Mouse (Mus musculus) forebrain, postnatal 0 days (tissue): ENCODE measurements around the gene Pou6f2. TPM values are rescaled to one million over a fixed set of nuclear protein-coding genes. Genes with fewer than 3 reads are reported as not detected.

Experiments used
- ATAC-seq: fragments of 200-750 bp; cut with Nextera tagmentation; 2 replicates; pipeline ENCODE4 v1.8.0; 2017; ENCODE audit warnings: mild to moderate bottlenecking, moderate library complexity
- DNase-seq: peaks from one replicate; pipeline ENCODE4 v3.0.0-alpha.2; 2015
- H3K27ac ChIP-seq: fragments of 300-500 bp; sonication (generic); 2 replicates; pipeline ENCODE4 v1.5.1; 2014; ENCODE audit warnings: low read depth, mild to moderate bottlenecking, antibody characterized with exemption, low read length, moderate library complexity, mixed read lengths
- H3K27me3 ChIP-seq: fragments of 300-500 bp; sonication (generic); 2 replicates; pipeline ENCODE4 v1.6.1; 2014; ENCODE audit warnings: mild to moderate bottlenecking, low read length, mixed read lengths; ENCODE audit not compliant: insufficient read depth
- H3K36me3 ChIP-seq: fragments of 300-500 bp; sonication (generic); 2 replicates; pipeline ENCODE4 v1.6.1; 2014; ENCODE audit warnings: mild to moderate bottlenecking, moderate library complexity; ENCODE audit not compliant: insufficient read depth
- H3K4me1 ChIP-seq: fragments of 300-500 bp; sonication (generic); 2 replicates; pipeline ENCODE4 v1.6.1; 2014; ENCODE audit warnings: antibody characterized with exemption; ENCODE audit not compliant: insufficient read depth
- H3K4me2 ChIP-seq: fragments of 300-500 bp; sonication (generic); 2 replicates; pipeline ENCODE4 v1.6.1; 2014; ENCODE audit warnings: low read depth, mild to moderate bottlenecking, moderate library complexity
- H3K4me3 ChIP-seq: fragments of 300-500 bp; sonication (generic); 2 replicates; pipeline ENCODE4 v1.5.1; 2014; ENCODE audit warnings: low read depth, low read length, mixed read lengths
- H3K9ac ChIP-seq: fragments of 300-500 bp; sonication (generic); 2 replicates; pipeline ENCODE4 v1.6.1; 2014; ENCODE audit warnings: mild to moderate bottlenecking
- H3K9me3 ChIP-seq: fragments of 300-500 bp; sonication (generic); 2 replicates; pipeline ENCODE4 v1.6.1; 2016; ENCODE audit warnings: low read length
- CTCF ChIP-seq: sonication (generic); IDR thresholded peaks from 2 replicates; pipeline ENCODE4 v1.5.1; 2016; ENCODE audit warnings: antibody characterized with exemption, control low read depth, low read depth
- WGBS: fragments of 180-500 bp; shearing (Covaris S2); extraction: QIAGEN DNeasy Blood & Tissue Kit; methylation state at CpG from one replicate; pipeline ENCODE4 v1.1.7; 2014; 5-methylcytosine and 5-hydroxymethylcytosine counted together
- polyA plus RNA-seq: library from polyadenylated mRNA; unstranded; fragments of >200 nt; fragmentation: Nextera tagmentation; extraction: Ambion mirVana; gene quantifications from 2 replicates; pipeline ENCODE4 v1.2.1, GENCODE M21; 2015
- total RNA-seq: library from RNA; depleted of rRNA; stranded (reverse); fragments of >200 nt; gene quantifications from 2 replicates; pipeline ENCODE4 v1.2.3, GENCODE M21; 2014

The Pou6f2 gene
- total and polyA plus RNA-seq, 2 experiments from 2014 or later: 2.4 to 9.7 TPM

DNA sequence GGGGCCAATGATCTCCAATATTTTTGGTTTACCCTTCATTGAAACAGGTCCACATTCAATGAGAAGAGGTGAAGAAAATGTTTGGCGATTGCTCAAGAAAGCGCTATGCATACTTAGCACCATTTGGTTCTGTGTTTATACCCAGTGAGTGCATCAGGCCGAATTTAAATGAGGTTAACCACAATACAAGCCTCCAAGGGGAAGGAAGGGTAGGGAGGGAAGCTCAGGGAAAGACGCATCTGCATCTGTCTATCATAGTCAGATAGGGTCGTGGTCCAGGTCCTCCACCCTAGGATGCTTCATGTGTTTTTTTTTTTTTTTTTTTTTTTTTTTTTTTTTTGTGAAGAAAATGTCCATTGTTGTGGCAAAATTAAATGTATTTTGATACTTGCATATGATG is 236.9 kb downstream of the Pou6f2 start:
- no peak for ATAC-seq
- Histone ChIP-seq H3K4me1 (no peaks in the 10 kb centered on the region), H3K36me3 (no peaks in the 10 kb centered on the region), H3K4me2 (no peak overlapping the region), H3K27me3 (no peaks in the 10 kb centered on the region), H3K27ac (no peak overlapping the region), H3K4me3 (no peak overlapping the region), H3K9me3 (no peaks in the 10 kb centered on the region), H3K9ac (no peak overlapping the region)
- DNase-seq: no peak
- TF ChIP-seq CTCF: no peak
- 51% methylated on average over 5 of the region's 5 CpGs for WGBS

- no peak for DNase-seq
- Histone ChIP-seq H3K9ac (no peak overlapping the region), H3K9me3 (no peaks in the 10 kb centered on the region), H3K4me2 (no peak overlapping the region), H3K4me1 (no peaks in the 10 kb centered on the region), H3K27me3 (no peaks in the 10 kb centered on the region), H3K4me3 (no peak overlapping the region), H3K27ac (no peak overlapping the region), H3K36me3 (no peaks in the 10 kb centered on the region)
- ATAC-seq: peak; percentile 79
- TF ChIP-seq CTCF: no peak
- WGBS: 66% methylated on average over 6 of the region's 6 CpGs
Measured at GRCm38 (mm10) chr13:18153949-18154582, 243.4 kb downstream of the Pou6f2 start.

DNA sequence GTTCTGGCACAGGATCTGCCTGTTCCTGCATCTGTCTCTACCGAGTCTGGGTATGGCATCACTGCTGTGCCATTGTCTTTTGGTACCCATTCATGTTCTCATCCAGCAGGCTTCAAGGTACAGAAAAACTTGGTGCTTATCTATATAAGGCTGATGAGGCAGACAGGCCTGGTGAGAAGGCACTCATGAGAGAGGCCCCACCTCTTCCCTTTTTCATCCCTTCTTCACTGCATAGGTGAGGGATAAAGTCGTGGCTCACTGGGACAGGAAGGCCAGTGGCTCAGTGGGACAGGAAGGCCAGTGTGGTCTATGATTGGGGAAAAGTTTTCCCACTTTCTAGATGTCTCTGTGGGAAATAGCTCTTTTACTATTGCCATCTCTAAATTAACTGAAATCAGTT is 263.8 kb downstream of the Pou6f2 start:
- 65% methylated on average over 2 of the region's 2 CpGs for WGBS
- H3K4me1 ChIP-seq: no peaks in the 10 kb centered on the region
- no peak overlapping the region for H3K9ac ChIP-seq
- no peak overlapping the region for H3K4me2 ChIP-seq
- no peaks in the 10 kb centered on the region for H3K36me3 ChIP-seq
- ATAC-seq (no peak), DNase-seq (no peak)
- no peak for TF ChIP-seq CTCF
- no peak overlapping the region for H3K27ac ChIP-seq
- H3K27me3 ChIP-seq: no peaks in the 10 kb centered on the region
- no peaks in the 10 kb centered on the region for H3K9me3 ChIP-seq
- H3K4me3 ChIP-seq: no peak overlapping the region

- H3K4me1 ChIP-seq: no peaks in the 10 kb centered on the region
- ATAC-seq (no peak), DNase-seq (no peak)
- no peak overlapping the region for H3K9ac ChIP-seq
- H3K27me3 ChIP-seq: no peaks in the 10 kb centered on the region
- WGBS: 78% methylated on average over 5 of the region's 5 CpGs
- no peak overlapping the region for H3K4me2 ChIP-seq
- H3K36me3 ChIP-seq: no peaks in the 10 kb centered on the region
- H3K27ac ChIP-seq: no peak overlapping the region
- no peak overlapping the region for H3K4me3 ChIP-seq
- H3K9me3 ChIP-seq: no peaks in the 10 kb centered on the region
- TF ChIP-seq CTCF: no peak
Measured at GRCm38 (mm10) chr13:18133193-18133592, 264.3 kb downstream of the Pou6f2 start.

GRCm38 (mm10) chr13:18131324-18131723 is 266.2 kb downstream of the Pou6f2 start:
- Histone ChIP-seq H3K9ac (no peak overlapping the region), H3K4me3 (no peak overlapping the region), H3K9me3 (no peaks in the 10 kb centered on the region), H3K27me3 (no peaks in the 10 kb centered on the region), H3K27ac (no peak overlapping the region), H3K4me2 (no peak overlapping the region), H3K36me3 (no peaks in the 10 kb centered on the region), H3K4me1 (no peaks in the 10 kb centered on the region)
- DNase-seq: no peak
- TF ChIP-seq CTCF: no peak
- 0 out of 2 replicates have a peak, but pooled peaks have one; percentile 38 for ATAC-seq

DNA sequence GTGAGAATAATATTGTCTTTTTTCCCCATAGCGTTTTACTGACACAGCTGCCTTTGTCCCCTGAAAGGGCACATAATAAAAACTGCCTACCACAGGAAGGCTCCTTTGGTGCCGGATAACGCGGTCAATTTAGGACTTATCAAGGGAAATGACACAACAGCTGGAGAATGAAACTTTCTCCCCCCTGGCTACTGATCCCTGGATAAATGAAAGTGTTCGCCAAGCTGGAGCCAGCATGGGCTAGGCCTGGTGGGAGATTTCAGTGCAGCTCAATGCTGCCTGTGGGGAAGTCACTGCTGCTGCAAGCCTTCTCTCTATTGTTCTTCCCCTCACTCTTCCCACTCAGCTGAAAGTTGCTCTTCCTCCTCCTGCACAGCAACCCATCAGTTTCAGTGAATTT is 267.8 kb downstream of the Pou6f2 start:
- no peak for ATAC-seq
- 13% methylated on average over 5 of the region's 5 CpGs for WGBS
- H3K9me3 ChIP-seq: no peaks in the 10 kb centered on the region

DNA sequence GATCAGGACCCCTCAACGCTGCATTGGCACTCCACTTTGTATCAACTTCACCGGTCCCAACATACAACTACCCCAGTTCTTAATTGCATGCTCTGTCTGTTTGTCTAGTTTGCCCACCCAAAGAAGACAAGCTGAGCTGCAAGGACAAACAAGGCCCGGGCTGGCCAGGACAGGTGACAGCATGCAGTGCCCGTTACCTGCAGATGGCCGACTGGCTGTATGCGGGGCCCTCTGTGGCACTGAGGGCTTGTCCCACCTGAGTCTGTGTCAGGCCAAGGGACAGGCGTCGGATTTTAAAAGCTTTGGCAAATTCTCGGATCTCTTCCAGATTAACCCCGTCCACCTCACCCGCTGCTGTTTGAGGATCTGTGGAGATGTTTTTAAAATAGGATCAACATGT is 268.7 kb downstream of the Pou6f2 start:
- WGBS: 76% methylated on average over 11 of the region's 11 CpGs
- Histone ChIP-seq H3K36me3 (no peaks in the 10 kb centered on the region), H3K4me1 (peaks cover 3% of the 10 kb centered on the region; the same call in 1 of the 2 replicates), H3K27ac (no peak overlapping the region), H3K9me3 (no peaks in the 10 kb centered on the region), H3K4me3 (no peak overlapping the region), H3K9ac (no peak overlapping the region), H3K27me3 (no peaks in the 10 kb centered on the region), H3K4me2 (no peak overlapping the region)
- DNase-seq: no peak
- ATAC-seq: no peak
- no peak for TF ChIP-seq CTCF

More for the DNA sequence above, 267.8 kb downstream of the Pou6f2 start:
- no peak for DNase-seq
- Histone ChIP-seq H3K27me3 (no peaks in the 10 kb centered on the region), H3K4me3 (no peak overlapping the region), H3K27ac (no peak overlapping the region), H3K9ac (no peak overlapping the region), H3K4me2 (no peak overlapping the region), H3K36me3 (no peaks in the 10 kb centered on the region), H3K4me1 (peaks cover 3% of the 10 kb centered on the region; the same call in 1 of the 2 replicates)
- TF ChIP-seq CTCF: no peak

DNA sequence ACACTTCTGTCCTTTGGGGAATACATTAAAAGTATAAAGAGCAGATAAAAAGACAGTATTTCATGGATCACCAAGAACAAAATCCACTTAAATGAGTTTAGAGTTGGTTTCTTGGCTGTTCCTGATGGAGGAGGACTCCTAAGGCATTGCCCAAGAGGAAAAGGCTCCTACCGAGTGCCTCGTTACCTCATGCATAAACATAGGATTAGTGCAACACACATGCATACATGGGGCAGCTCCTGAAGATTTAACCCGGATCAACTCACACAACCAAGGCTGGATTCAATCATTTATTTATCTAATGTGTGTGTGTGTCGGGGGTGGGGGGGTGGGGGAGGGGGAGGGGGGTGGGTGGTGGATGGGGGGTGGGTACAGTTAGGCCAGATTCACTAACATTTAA is 269.4 kb downstream of the Pou6f2 start:
- WGBS: 12% methylated on average over 4 of the region's 4 CpGs
- ATAC-seq: no peak

More for the DNA sequence above, 269.4 kb downstream of the Pou6f2 start:
- H3K4me2 ChIP-seq: no peak overlapping the region
- no peak overlapping the region for H3K27ac ChIP-seq
- no peak overlapping the region for H3K4me3 ChIP-seq
- peaks cover 3% of the 10 kb centered on the region; the same call in 1 of the 2 replicates for H3K4me1 ChIP-seq
- no peaks in the 10 kb centered on the region for H3K36me3 ChIP-seq
- H3K27me3 ChIP-seq: no peaks in the 10 kb centered on the region
- H3K9me3 ChIP-seq: no peaks in the 10 kb centered on the region
- no peak for TF ChIP-seq CTCF
- H3K9ac ChIP-seq: no peak overlapping the region
- no peak for DNase-seq
